ENCODE assay signal across 15 mouse cellular contexts in genomic region chr3:146375224-146375657, GRCm38 (mm10). TPM values are rescaled to one million over a fixed set of nuclear protein-coding genes. Genes with fewer than 3 reads are reported as not detected.
A peak's percentile ranks its signal among the peaks of the same experiment; 100 is the strongest.
DNase-seq lines count a peak whose midpoint lies in the region; ATAC-seq lines count a peak whose summit lies in the region.
"Had no signal": no experiment of that assay in that cellular context is flagged by ENCODE, and none has a peak within 500 bp of the region (broad histone marks: within the 10 kb centered on the region; RNA-seq: fewer than 3 reads in every experiment).

No protein-coding gene starts in this region.

- no peak overlapping the region for H3K9ac ChIP-seq in liver, embryonic 12.5 days
- H3K9ac ChIP-seq in forebrain, embryonic 13.5 days, result no peak overlapping the region
- no peak overlapping the region for H3K9ac ChIP-seq in midbrain, embryonic 15.5 days
- H3K9ac ChIP-seq: lung, embryonic 14.5 days; stomach, embryonic 15.5 days had no signal

- no peak overlapping the region for H3K4me3 ChIP-seq in liver, embryonic 12.5 days
- no peak overlapping the region for H3K4me3 ChIP-seq in forebrain, embryonic 13.5 days
- no peak overlapping the region for H3K4me3 ChIP-seq in midbrain, embryonic 15.5 days
- H3K4me3 ChIP-seq: megakaryocyte, embryonic 14.5 days; stomach, embryonic 15.5 days had no signal

- ATAC-seq in liver, embryonic 12.5 days, result no peak
- peak; percentile 75 for ATAC-seq in forebrain, embryonic 13.5 days
- ATAC-seq in midbrain, embryonic 15.5 days (replicated peaks), result 0 out of 2 replicates have a peak, but pooled peaks have one; percentile 27

- no peak overlapping the region for H3K4me2 ChIP-seq in liver, embryonic 12.5 days
- H3K4me2 ChIP-seq in forebrain, embryonic 13.5 days, result no peak overlapping the region; the same call in 1 of the 2 replicates
- no peak overlapping the region for H3K4me2 ChIP-seq in midbrain, embryonic 15.5 days
- H3K4me2 ChIP-seq: lung, embryonic 14.5 days; stomach, embryonic 15.5 days had no signal

- 78% methylated on average over 4 of the region's 4 CpGs for WGBS in liver, embryonic 12.5 days (ENCODE audit: insufficient replicate concordance)
- 6% methylated on average over 4 of the region's 4 CpGs for WGBS in forebrain, embryonic 13.5 days
- 20% methylated on average over 4 of the region's 4 CpGs for WGBS in midbrain, embryonic 15.5 days

- no peaks in the 10 kb centered on the region for H3K27me3 ChIP-seq in liver, embryonic 12.5 days (replicated peaks)
- no peaks in the 10 kb centered on the region for H3K27me3 ChIP-seq in forebrain, embryonic 13.5 days
- no peaks in the 10 kb centered on the region for H3K27me3 ChIP-seq in midbrain, embryonic 15.5 days (replicated peaks)
- H3K27me3 ChIP-seq: CH12.LX; stomach, embryonic 15.5 days had no signal

- H3K9me3 ChIP-seq in liver, embryonic 12.5 days (replicated peaks), result no peaks in the 10 kb centered on the region
- H3K9me3 ChIP-seq in forebrain, embryonic 13.5 days (replicated peaks), result no peaks in the 10 kb centered on the region
- H3K9me3 ChIP-seq in midbrain, embryonic 15.5 days, result no peaks in the 10 kb centered on the region
- H3K9me3 ChIP-seq: megakaryocyte, embryonic 14.5 days; stomach, embryonic 15.5 days had no signal

- H3K36me3 ChIP-seq in liver, embryonic 12.5 days, result no peaks in the 10 kb centered on the region
- H3K36me3 ChIP-seq in forebrain, embryonic 13.5 days (ENCODE audit: poor library complexity, severe bottlenecking), result no peaks in the 10 kb centered on the region
- H3K36me3 ChIP-seq in midbrain, embryonic 15.5 days (replicated peaks), result no peaks in the 10 kb centered on the region
- H3K36me3 ChIP-seq: stomach, embryonic 15.5 days had no signal

- H3K4me1 ChIP-seq in liver, embryonic 12.5 days, result peaks cover 56% of the 10 kb centered on the region
- peaks cover 29% of the 10 kb centered on the region for H3K4me1 ChIP-seq in forebrain, embryonic 13.5 days
- 0 out of 2 replicates have a peak, but pooled peaks cover 5% of the 10 kb centered on the region for H3K4me1 ChIP-seq in midbrain, embryonic 15.5 days
- H3K4me1 ChIP-seq: stomach, embryonic 15.5 days had no signal

- DNase-seq in liver, result no peak
- peak; percentile 20 for DNase-seq in embryo, embryonic 9.5 days (ENCODE audit: extremely low spot score)
- DNase-seq in right cerebral cortex, postnatal 25 days, result no peak
- no peak for DNase-seq in layer of hippocampus, adult 8-10 months (ENCODE audit: low spot score in 2 of 2)
- DNase-seq: adrenal gland, postnatal 14 days; heart, postnatal 36 days; kidney, adult 8-10 months; layer of hippocampus, postnatal 36 days; lung, embryonic 14.5 days had no signal

- H3K27ac ChIP-seq in liver, embryonic 12.5 days, result peak overlapping the region; percentile 92; the same call in 1 of the 2 replicates
- H3K27ac ChIP-seq in forebrain, embryonic 13.5 days, result no peak overlapping the region
- H3K27ac ChIP-seq in midbrain, embryonic 15.5 days, result no peak overlapping the region
- H3K27ac ChIP-seq: stomach, embryonic 15.5 days had no signal

RNA-seq across cellular contexts. Expression of gene Ssx2ip, which starts 29.2 kb away (rescaled TPM):
- polyA plus RNA-seq in liver, embryonic 12.5 days (2016; fragmentation: Nextera tagmentation; extraction: Ambion mirVana), result 157 TPM in 2 replicates
- polyA plus RNA-seq in forebrain, embryonic 13.5 days (2015; fragmentation: Nextera tagmentation; extraction: Ambion mirVana), result 22.8 and 23.3 TPM in 2 replicates
- polyA plus RNA-seq in midbrain, embryonic 15.5 days (2015; fragmentation: Nextera tagmentation; extraction: Ambion mirVana), result 15.3 and 16.6 TPM in 2 replicates
- total RNA-seq in layer of hippocampus, adult 8-10 months (2022), result 100 to 1,000 TPM in 3 of 4 experiments, 10 to 100 TPM in 1; 98.2 to 108 (median 102) TPM
